Mouse (Mus musculus) cerebral cortex, adult 2 months (tissue): ENCODE measurements around the gene 1810009A15Rik.

Source experiments
- WGBS: fragments of 180-500 bp; shearing (Covaris S2); methylation state at CpG from one replicate; pipeline ENCODE4 v1.1.7; 2018; 5-methylcytosine and 5-hydroxymethylcytosine counted together

1810009A15Rik gene

DNA sequence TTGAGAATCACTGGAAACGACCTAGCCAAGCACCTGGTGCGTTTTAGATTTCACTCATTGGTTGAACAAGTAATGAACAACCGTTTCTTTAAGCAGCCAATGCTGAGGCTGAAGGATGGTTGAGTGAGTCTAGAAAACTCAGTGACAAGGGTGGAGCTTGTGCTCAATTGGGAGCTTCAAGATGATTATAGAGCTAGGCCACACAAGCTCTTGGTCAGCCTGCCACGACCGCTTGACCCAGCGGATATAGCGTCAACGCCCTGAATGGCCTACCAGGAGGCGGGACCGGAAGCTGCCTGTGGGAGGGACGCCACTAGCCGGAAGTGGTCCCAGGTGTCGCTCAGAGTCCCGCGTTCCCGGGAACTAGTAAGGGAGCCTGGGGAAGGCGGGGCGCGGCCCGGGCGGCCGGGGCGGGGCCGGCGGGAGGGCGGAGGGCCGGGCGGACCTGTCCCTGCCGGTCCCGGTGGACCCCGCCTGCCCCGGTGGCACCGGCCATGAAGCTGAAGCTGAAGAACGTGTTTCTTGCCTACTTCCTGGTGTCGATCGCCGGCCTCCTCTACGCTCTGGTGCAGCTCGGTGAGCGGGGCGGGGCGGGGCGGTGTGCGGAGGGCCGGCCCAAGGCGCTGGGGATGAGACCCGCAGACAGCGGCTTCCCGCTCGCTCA, 31.6 kb downstream of the 1810009A15Rik start, which contains the start of gene B3gat3:
TSS of gene B3gat3 (plus strand) at position 302 of the 664 bp plus-strand sequence.
- 1% methylated on average over 50 of the region's 50 CpGs for WGBS

DNA sequence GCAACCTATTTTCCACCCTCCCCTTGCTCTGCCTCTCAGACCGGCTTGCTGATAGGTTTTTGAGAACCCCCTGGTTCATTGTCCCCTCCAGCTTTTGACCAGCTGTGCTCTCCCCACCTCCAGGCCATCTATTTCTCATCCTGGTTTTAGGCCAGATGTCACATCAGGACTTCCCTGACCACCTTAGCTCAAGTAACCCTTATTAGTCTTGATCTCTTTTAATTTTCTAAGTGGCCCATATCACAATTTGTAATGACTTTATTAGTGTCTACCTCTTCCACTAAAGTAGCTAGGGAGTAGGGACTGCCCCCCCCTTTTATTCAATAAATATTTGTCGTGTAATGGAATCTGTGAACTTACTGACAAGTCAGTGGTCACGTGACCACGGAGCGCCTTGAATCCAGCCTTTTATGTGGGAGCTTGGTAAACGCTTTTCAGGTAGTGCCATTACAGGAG, 32.2 kb downstream of the 1810009A15Rik start:
- under 1% methylated on average over 6 of the region's 6 CpGs for WGBS

DNA sequence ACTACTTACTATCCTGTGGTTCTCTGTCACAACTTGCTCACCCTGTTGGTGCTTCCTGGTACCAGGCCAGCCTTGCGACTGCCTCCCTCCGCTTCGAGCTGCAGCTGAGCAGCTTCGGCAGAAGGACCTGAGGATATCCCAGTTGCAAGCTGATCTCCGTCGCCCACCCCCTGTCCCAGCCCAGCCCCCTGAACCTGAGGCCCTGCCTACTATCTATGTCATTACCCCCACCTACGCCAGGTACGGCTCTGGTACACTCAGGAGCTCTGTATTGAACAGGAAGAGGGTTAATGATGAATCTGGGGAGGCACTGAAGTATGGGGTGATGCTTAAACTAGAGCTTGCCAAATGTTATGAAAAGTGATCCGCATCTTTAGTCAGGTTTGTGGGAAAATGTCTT, 33.1 kb downstream of the 1810009A15Rik start:
- 64% methylated on average over 9 of the region's 9 CpGs for WGBS

DNA sequence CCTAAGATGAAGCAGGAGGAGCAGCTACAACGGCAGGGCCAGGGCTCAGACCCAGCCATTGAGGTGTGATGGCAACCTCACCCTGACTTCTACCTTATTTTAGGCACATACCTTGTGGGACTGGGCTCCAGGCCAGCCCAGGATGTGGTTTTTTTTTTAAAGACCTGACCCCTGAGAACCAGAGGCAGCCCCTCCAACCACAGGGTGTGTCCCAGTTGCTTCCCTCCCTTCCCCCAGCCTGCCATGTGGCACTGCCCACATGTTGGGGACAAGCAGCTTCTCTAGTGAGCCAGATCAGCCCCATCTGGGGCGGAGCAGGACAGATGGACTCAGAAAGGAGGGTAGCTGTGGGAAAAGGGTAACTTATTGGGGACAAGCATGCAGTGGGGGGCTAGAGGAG, 38.1 kb downstream of the 1810009A15Rik start:
- WGBS = 74% methylated on average over 2 of the region's 2 CpGs

DNA sequence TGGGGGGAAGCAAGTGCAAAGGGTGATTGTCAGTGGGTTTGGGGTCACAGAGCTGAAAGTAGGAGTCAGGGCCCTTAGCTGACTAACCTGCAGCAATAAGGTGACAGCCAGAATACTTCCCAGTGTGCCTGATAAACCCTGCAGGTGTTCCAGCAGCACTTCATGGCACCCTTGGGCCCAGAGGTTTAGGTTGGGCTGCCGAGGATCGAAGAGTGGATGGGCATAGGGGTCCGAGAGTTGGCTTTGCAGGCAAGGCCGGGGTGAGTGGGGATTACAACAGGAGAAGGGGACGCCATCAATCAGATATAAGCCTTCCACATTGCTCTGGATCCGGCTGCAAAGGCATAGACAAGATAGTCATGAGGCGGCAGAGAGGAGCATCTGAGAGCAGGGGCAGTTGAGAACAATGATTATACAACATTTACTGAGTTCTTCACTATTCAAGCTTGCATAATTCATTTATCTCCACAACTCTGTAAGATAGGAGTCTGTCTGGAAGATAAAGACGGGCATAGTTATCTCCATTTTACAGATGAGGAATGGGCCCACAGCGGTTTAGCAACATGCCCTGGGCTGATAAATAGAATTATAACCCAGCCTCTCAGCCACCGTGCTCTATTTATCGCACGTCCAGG, 39.4 kb downstream of the 1810009A15Rik start:
- WGBS = 89% methylated on average over 12 of the region's 12 CpGs

DNA sequence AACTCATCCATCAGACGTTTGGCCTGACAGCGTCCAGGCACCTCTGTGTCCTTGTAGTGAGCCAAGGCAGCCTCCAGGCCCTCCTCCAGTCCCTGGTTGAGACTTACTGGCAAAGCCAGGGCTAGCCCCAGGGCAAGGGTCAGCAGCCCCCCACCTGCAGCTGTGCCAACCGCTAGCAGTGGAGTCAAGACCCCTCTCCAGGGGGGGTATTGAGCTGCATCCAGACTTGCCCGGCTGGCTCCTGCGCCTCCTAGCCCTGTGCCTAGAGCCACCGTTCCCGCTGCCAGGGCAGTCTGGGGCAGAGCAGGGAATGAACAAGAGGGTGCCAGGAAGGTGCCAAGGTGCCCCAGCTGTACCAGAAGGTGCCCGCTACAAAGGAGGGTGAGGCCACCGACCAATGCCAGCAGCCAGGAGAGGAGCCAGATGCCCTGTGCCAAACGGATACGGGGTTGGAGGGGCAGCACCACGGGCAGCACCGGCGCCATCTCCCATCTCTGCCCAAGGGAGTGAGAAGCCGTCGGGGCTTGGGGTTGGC, 40.1 kb downstream of the 1810009A15Rik start:
- WGBS = 30% methylated on average over 16 of the region's 16 CpGs

DNA sequence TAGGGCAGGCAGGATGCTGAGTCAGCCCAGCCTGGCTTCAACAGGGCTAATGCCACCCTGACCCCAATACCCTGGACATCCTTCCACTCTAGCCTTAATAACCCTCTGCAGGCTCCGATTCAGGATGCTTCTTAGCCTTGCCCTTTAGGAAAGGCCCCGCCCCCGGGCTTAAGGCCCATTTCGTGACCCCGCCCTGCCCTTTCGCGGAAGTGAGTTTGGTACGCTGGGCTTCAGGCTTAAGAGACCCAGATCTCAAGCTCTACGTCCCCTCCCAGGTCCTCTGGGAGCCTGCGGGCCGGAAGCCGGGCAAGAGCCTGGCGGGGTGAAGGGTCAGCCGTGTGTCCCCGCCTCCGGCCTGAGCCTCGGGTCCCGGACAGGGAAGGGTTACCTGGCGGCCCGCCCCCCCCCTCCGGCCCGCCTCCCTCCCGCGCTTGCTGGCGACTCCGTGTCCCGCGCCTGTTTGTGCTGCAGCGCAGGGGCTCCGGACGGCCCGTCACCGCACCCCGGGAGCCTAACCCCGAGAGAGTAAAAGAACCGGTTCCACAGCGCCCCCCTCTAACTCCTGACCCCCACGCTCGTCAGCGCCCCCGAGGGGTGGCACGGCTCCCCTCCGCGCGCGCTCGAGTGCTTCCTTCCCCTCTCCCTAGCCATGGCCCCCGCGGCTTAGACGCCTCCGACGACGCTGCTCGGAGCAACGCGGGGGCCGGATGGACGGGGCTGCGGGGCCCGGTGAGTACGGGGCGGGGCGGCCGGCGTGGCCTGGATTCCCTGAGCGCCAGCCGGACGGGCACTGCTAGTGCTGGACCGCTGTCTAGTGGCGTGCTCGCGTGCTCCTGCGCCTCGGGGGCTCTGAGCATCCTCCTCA, 40.8 kb downstream of the 1810009A15Rik start, which contains the start of the genes Rom1 and Eml3:
TSS of gene Rom1 (minus strand) at position 133 of the 865 bp plus-strand sequence.
TSS of gene Eml3 (plus strand) at position 329 of the 865 bp plus-strand sequence.
- WGBS = 2% methylated on average over 70 of the region's 74 CpGs

DNA sequence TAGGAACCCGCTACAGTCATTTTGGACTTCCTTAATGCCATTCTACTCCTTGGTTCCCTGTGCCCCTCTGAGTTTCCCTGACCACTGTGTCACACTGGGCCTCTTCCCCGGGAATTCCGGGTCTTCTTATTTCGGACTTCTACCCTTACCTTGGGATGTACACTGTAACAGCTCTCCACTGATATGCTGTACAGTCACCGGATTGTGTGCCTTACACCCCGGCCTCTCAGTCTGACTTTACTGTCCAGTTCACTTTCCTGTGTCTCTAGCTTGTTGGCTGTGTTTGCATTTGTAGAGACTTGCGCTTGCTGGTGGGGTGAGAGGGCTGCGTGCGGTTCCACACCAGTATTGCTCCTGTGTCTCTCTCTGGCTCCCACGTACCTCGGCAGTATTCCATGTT, 41.5 kb downstream of the 1810009A15Rik start:
- WGBS = 25% methylated on average over 11 of the region's 11 CpGs

DNA sequence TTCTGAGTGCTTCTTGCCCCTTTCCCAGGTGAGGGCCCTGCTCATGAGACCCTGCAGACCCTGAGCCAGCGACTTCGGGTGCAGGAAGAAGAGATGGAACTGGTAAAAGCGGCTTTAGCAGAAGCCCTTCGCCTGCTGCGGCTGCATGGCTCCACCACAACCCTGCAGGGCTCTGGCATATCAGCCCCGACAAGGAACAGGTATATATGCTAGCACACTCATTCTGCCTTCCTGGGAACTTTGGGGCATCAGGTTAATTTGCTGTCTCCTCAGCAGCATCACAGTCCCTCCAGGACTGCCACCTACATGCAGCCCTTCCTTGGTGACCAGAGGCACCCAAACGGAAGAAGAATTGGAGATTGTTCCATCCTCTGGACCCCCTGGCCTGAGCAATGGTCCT, 42.1 kb downstream of the 1810009A15Rik start:
- 90% methylated on average over 7 of the region's 7 CpGs for WGBS

DNA sequence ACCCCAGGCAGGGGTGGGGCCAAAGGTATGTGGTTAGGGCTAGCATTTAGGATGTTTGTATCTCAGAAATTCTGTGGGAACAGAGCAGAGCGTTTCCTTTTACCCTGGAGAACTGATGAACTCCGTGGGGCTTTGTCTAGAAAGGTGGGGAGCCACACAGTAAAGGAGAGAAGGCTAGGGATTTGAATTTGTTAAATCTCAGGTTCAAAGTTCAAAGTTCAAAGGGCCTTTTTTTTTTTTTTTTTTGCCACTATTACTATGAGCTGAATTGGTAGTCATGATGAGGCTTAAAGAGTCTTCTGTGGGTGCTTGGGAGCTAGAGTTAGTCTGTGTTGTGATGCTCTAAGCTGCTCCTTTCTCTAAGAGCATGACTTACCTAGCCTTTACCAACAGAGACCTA, 48.1 kb downstream of the 1810009A15Rik start:
- 92% methylated on average over 2 of the region's 2 CpGs for WGBS
